11 mouse cellular contexts compared by ENCODE assay signal in the genomic region with DNA sequence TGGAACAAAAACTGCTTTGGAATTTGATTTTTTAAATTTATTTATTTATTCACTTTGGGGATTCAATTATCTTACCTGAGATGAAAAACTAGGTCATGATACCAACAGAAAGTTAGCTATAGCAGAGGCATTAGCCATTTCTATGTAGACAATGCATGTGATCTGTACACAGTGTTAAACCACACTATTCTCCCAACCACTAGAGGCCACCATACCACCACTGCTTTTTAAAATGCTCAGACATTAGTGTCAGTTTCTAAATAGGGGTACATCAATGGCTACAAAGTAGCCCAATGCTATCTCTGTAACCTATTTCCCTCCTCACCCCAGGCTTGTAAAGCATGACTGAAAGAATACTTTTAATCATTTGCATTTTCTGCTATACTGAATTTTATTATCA. TPM values are rescaled to one million over a fixed set of nuclear protein-coding genes. Genes with fewer than 3 reads are reported as not detected.
DNase-seq lines count a peak whose midpoint lies in the region; ATAC-seq lines count a peak whose summit lies in the region.
"Had no signal": no experiment of that assay in that cellular context is flagged by ENCODE, and none has a peak within 500 bp of the region (broad histone marks: within the 10 kb centered on the region; RNA-seq: fewer than 3 reads in every experiment).

No protein-coding gene starts in this region.

- no peak overlapping the region for H3K4me2 ChIP-seq in hindbrain, embryonic 16.5 days (ENCODE audit: low read length)
- H3K4me2 ChIP-seq in hindbrain, embryonic 13.5 days = no peak overlapping the region
- H3K4me2 ChIP-seq in neural tube, embryonic 15.5 days = no peak overlapping the region
- H3K4me2 ChIP-seq: stomach, embryonic 15.5 days had no signal

- H3K27ac ChIP-seq in hindbrain, embryonic 16.5 days (ENCODE audit: low read depth, low read length) = no peak overlapping the region
- H3K27ac ChIP-seq in hindbrain, embryonic 13.5 days = no peak overlapping the region
- no peak overlapping the region for H3K27ac ChIP-seq in neural tube, embryonic 15.5 days (replicated peaks)
- H3K27ac ChIP-seq: stomach, embryonic 15.5 days had no signal

- DNase-seq in adipocyte (ENCODE audit: low spot score) = peak; percentile 22
- peak; percentile 55 for DNase-seq in induced T-regulatory cell, adult 2 months (ENCODE audit: low read depth)
- DNase-seq in right cerebral cortex, adult 2 months (ENCODE audit: low spot score in 2 of 2) = no peak
- no peak for DNase-seq in gastrocnemius, adult 8-10 months (ENCODE audit: low spot score in 2 of 2)
- DNase-seq: adrenal gland, postnatal 10 days had no signal

- no peaks in the 10 kb centered on the region for H3K4me1 ChIP-seq in hindbrain, embryonic 16.5 days (ENCODE audit: control insufficient read depth, insufficient read depth, low read depth, low read length)
- H3K4me1 ChIP-seq in hindbrain, embryonic 13.5 days (replicated peaks) = no peaks in the 10 kb centered on the region
- H3K4me1 ChIP-seq in neural tube, embryonic 15.5 days = no peaks in the 10 kb centered on the region
- H3K4me1 ChIP-seq: megakaryocyte, embryonic 14.5 days; stomach, embryonic 15.5 days had no signal

- no peaks in the 10 kb centered on the region for H3K9me3 ChIP-seq in hindbrain, embryonic 16.5 days (ENCODE audit: control insufficient read depth, low read length)
- no peaks in the 10 kb centered on the region for H3K9me3 ChIP-seq in hindbrain, embryonic 13.5 days
- H3K9me3 ChIP-seq in neural tube, embryonic 15.5 days (replicated peaks) = no peaks in the 10 kb centered on the region
- H3K9me3 ChIP-seq: megakaryocyte, embryonic 14.5 days; stomach, embryonic 15.5 days had no signal

- no peak overlapping the region for H3K9ac ChIP-seq in hindbrain, embryonic 16.5 days (ENCODE audit: low read depth, low read length)
- no peak overlapping the region for H3K9ac ChIP-seq in hindbrain, embryonic 13.5 days
- H3K9ac ChIP-seq in neural tube, embryonic 15.5 days (replicated peaks) = no peak overlapping the region
- H3K9ac ChIP-seq: stomach, embryonic 15.5 days had no signal

- no peak overlapping the region for H3K4me3 ChIP-seq in hindbrain, embryonic 16.5 days (ENCODE audit: low read length)
- H3K4me3 ChIP-seq in hindbrain, embryonic 13.5 days = no peak overlapping the region
- H3K4me3 ChIP-seq in neural tube, embryonic 15.5 days (replicated peaks) = no peak overlapping the region
- H3K4me3 ChIP-seq: megakaryocyte, embryonic 14.5 days; stomach, embryonic 15.5 days had no signal

- H3K27me3 ChIP-seq in hindbrain, embryonic 16.5 days (replicated peaks; ENCODE audit: control insufficient read depth, insufficient read depth, low read length) = no peaks in the 10 kb centered on the region
- no peaks in the 10 kb centered on the region for H3K27me3 ChIP-seq in hindbrain, embryonic 13.5 days
- H3K27me3 ChIP-seq in neural tube, embryonic 15.5 days (replicated peaks) = no peaks in the 10 kb centered on the region
- H3K27me3 ChIP-seq: megakaryocyte, embryonic 14.5 days; stomach, embryonic 15.5 days had no signal

- peak; percentile 60; the same call in 1 of the 2 replicates for ATAC-seq in hindbrain, embryonic 16.5 days
- ATAC-seq in hindbrain, embryonic 13.5 days (ENCODE audit: low FRiP score) = no peak
- ATAC-seq in CD4-positive, CD25-positive, alpha-beta regulatory T cell, adult 4 months = peak; percentile 76
- no peak for ATAC-seq in neural tube, embryonic 15.5 days (ENCODE audit: low FRiP score)

- peaks cover 21% of the 10 kb centered on the region for H3K36me3 ChIP-seq in hindbrain, embryonic 16.5 days (ENCODE audit: control insufficient read depth, insufficient read depth, low read length)
- peaks cover 57% of the 10 kb centered on the region for H3K36me3 ChIP-seq in hindbrain, embryonic 13.5 days
- peaks cover 48% of the 10 kb centered on the region for H3K36me3 ChIP-seq in neural tube, embryonic 15.5 days

RNA-seq across cellular contexts. Expression of a gene that starts 26.1 kb away (rescaled TPM):
- polyA plus RNA-seq in hindbrain, embryonic 16.5 days (2015; fragmentation: Nextera tagmentation; extraction: Ambion mirVana) = 16.9 and 21.8 TPM in 2 replicates
- 20.4 and 21.3 TPM in 2 replicates for polyA plus RNA-seq in hindbrain, embryonic 13.5 days (2015; fragmentation: Nextera tagmentation; extraction: Ambion mirVana)
- polyA plus RNA-seq in CD4-positive, CD25-positive, alpha-beta regulatory T cell, adult 4 months (2017; shearing (Covaris generic)) = 10 to 100 TPM; 11.1 to 21.3 TPM
- 1 to 10 TPM; 6.4 to 9.1 (median 8.1) TPM for total RNA-seq in gastrocnemius, adult 8-10 months (2022)
- 17.5 and 17.7 TPM in 2 replicates for polyA plus RNA-seq in neural tube, embryonic 15.5 days (2015; fragmentation: Nextera tagmentation; extraction: Ambion mirVana)

RNA-seq across cellular contexts. Expression of a gene that starts 26.3 kb away (rescaled TPM):
- 54.4 and 56.9 TPM in 2 replicates for polyA plus RNA-seq in hindbrain, embryonic 16.5 days (2015; fragmentation: Nextera tagmentation; extraction: Ambion mirVana)
- 48.8 and 52.7 TPM in 2 replicates for polyA plus RNA-seq in hindbrain, embryonic 13.5 days (2015; fragmentation: Nextera tagmentation; extraction: Ambion mirVana)
- polyA plus RNA-seq in CD4-positive, CD25-positive, alpha-beta regulatory T cell, adult 4 months (2017; shearing (Covaris generic)) = 100 to 1,000 TPM in 1 of 2 experiments, 10 to 100 TPM in 1; 92.7 to 113 TPM
- total RNA-seq in gastrocnemius, adult 8-10 months (2022) = 10 to 100 TPM; 15.9 to 27.9 (median 23.1) TPM
- 61.3 and 67.3 TPM in 2 replicates for polyA plus RNA-seq in neural tube, embryonic 15.5 days (2015; fragmentation: Nextera tagmentation; extraction: Ambion mirVana)

Comparison
In these comparisons a context has a peak if more than half of its experiments do, and no peak if none do; other contexts are left out.
1. ATAC-seq: peak in hindbrain, embryonic 16.5 days (single experiment) and CD4-positive, CD25-positive, alpha-beta regulatory T cell, adult 4 months (single experiment); none in hindbrain, embryonic 13.5 days (single experiment) and neural tube, embryonic 15.5 days (single experiment).
2. DNase-seq: peak in adipocyte (single experiment) and induced T-regulatory cell, adult 2 months (single experiment); none in right cerebral cortex, adult 2 months (0 of 2) and gastrocnemius, adult 8-10 months (0 of 2).